8 mouse cellular contexts compared by ENCODE assay signal in the genomic region with DNA sequence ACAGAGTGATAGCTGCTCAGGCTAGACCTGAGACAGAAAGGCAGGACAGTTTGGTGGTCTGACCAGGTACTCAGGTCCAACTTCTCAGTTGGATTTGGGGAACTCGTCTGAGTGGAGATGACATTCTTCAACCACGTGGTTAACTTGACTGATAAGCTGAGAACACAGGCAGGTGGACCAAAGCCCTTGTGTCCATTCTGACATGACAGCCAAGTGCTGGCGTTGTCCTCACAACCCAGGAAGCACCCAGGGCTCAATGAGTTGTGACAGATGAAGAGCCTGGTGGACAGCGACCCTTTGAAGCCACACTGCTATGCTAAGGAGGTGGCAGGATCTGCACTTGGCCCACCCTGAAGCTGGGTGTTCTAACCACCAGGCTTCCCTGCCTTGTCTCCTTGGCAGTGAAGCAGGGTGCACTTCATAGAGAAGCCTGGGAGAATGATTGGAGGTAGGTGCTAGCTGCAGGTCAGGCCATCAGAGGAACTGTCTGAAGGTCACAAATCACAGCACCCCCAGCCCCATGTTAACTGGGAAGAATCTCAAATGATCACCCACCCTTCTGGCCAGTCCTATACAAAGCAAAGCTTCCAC.
DNase-seq lines count a peak whose midpoint lies in the region; ATAC-seq and TF ChIP-seq lines count a peak whose summit lies in the region.

No protein-coding gene starts in this region.

- H3K36me3 ChIP-seq in heart, embryonic 10.5 days = no peaks in the 10 kb centered on the region
- no peaks in the 10 kb centered on the region for H3K36me3 ChIP-seq in limb, embryonic 14.5 days (ENCODE audit: control insufficient read depth, insufficient read depth, low read length)

- no peak for TF ChIP-seq POLR2A in limb, embryonic 14.5 days (IDR thresholded peaks at IDR 0.05; ENCODE audit: borderline replicate concordance, extremely low read depth, insufficient read depth, insufficient read length)

- DNase-seq in heart, embryonic 10.5 days (ENCODE audit: low spot score) = no peak
- DNase-seq in heart, postnatal 36 days = no peak
- DNase-seq in urinary bladder, adult 2 months (ENCODE audit: low spot score) = peak; percentile 20
- DNase-seq in urinary bladder, adult 18-20 months (ENCODE audit: low spot score in 2 of 2) = no peak
- DNase-seq in limb, embryonic 14.5 days (ENCODE audit: low spot score) = no peak
- DNase-seq in right cerebral cortex, postnatal 4 days = no peak
- DNase-seq in B cell, adult 2 months = no peak
- no peak for DNase-seq in retina, postnatal 1 day

- no peaks in the 10 kb centered on the region for H3K9me3 ChIP-seq in heart, embryonic 10.5 days
- H3K9me3 ChIP-seq in limb, embryonic 14.5 days (ENCODE audit: control insufficient read depth, low read length) = no peaks in the 10 kb centered on the region

- H3K4me1 ChIP-seq in heart, embryonic 10.5 days = peaks cover 79% of the 10 kb centered on the region
- peaks cover 74% of the 10 kb centered on the region for H3K4me1 ChIP-seq in limb, embryonic 14.5 days (ENCODE audit: control insufficient read depth, insufficient read depth, low read length)

- ATAC-seq in limb, embryonic 14.5 days (ENCODE audit: low FRiP score, low read depth) = no peak

- intact Hi-C loops in heart, postnatal 36 days (cut with DNase I) = no loop called here

- H3K4me2 ChIP-seq in limb, embryonic 14.5 days (replicated peaks; ENCODE audit: low read depth, low read length, severe bottlenecking) = peak overlapping the region; percentile 34; the same call in 1 of the 2 replicates

- peak overlapping the region; percentile 94 for H3K27ac ChIP-seq in heart, embryonic 10.5 days
- H3K27ac ChIP-seq in limb, embryonic 14.5 days (replicated peaks; ENCODE audit: low read depth, low read length) = no peak overlapping the region

- WGBS in heart, embryonic 10.5 days = 53% methylated on average over 4 of the region's 4 CpGs
- 57% methylated on average over 4 of the region's 4 CpGs for WGBS in limb, embryonic 14.5 days

- no peak overlapping the region for H3K9ac ChIP-seq in limb, embryonic 14.5 days (ENCODE audit: low read depth, low read length, severe bottlenecking)

- no peaks in the 10 kb centered on the region for H3K27me3 ChIP-seq in heart, embryonic 10.5 days (ENCODE audit: insufficient read depth, poor library complexity, severe bottlenecking)
- H3K27me3 ChIP-seq in limb, embryonic 14.5 days (ENCODE audit: control insufficient read depth, insufficient read depth, low read length) = no peaks in the 10 kb centered on the region

- peak overlapping the region; percentile 47; the same call in 1 of the 2 replicates for H3K4me3 ChIP-seq in heart, embryonic 10.5 days
- H3K4me3 ChIP-seq in limb, embryonic 14.5 days (replicated peaks; ENCODE audit: low read length) = no peak overlapping the region
